Mouse (Mus musculus) cerebellum, adult 9-11 months (tissue): ENCODE measurements around the gene Mrfap1.

ENCODE experiments used
- DNase-seq: peaks from one replicate; pipeline ENCODE4 v3.0.0; 2022

The Mrfap1 gene

DNA sequence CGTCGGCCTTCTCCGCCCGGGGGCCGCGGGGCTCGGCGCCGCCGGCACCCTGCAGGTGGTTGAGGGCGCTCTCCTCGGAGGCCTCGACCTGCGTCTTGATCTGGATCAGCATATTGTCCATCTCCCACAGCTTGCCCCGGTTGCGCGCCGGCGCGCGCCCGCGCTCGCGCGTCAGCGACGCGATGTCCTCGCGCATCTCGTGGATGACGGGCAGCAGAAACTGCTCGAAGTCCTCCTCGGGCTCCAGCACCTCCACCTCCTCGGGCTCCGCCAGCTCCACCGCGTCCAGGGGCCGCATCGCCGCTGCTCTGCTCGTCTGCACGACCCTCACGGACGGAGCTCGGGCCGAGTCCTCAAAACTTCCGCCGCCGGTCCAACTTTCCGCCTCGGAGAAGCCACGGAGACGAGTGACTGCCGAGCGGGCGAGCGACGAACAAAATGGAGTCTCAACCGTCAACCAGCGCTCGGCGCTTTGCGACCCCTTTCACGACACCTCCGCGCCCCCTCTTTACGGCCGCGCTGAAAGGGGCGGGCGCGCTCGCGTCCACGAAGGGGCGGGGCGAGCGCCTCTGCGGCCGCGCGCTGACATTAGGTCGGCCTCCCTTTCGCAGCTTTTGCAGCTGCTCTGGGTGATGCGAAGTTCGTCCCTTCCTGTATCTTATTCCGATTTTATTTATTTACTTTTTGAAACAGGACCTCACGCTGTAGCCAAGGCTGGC, at the start of gene Mrfap1:
Gene Mrfap1, minus strand, starts transcription at position 477 of the 719 bp plus-strand sequence.
- DNase-seq, result peak; percentile 95

DNA sequence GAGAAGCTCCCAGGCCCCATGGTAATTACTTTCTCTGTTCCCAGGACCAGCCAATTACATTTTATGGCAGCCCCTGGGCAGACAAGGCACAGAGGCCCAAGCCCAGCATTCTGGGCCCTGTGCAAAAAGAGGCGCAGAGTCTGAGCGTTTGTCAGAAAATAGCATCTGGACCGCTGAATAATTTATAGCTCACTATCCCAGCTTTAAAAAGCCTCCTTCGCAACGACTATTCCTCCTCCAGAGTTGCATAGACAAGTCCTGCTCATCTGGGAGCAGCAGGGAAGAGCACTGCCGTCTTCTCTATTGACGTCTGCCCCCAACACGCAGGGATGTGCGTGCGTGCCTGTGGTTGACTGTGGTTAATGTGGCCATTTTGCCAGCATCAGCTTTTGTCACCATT, 47.9 kb upstream of the Mrfap1 start:
- DNase-seq, result no peak

DNA sequence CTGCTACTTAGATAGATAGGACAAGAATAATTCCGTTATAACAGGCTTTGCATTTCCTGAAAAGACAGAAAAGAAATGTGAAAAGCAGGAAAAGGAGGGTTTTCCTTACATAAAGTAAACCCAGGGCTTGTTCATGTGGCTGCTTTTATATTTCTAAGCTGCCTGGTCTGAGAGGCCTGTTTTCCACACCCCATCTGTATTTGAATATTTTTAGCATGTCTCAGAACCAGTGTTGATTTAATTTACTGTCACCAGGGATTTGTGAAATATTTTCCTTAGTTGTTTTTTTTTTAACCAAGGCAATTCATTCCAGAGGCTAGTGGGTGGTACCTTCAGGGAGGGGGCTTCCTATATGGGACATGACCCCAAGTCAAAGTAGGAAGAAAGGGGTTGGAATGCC, 45.1 kb upstream of the Mrfap1 start:
- no peak for DNase-seq

DNA sequence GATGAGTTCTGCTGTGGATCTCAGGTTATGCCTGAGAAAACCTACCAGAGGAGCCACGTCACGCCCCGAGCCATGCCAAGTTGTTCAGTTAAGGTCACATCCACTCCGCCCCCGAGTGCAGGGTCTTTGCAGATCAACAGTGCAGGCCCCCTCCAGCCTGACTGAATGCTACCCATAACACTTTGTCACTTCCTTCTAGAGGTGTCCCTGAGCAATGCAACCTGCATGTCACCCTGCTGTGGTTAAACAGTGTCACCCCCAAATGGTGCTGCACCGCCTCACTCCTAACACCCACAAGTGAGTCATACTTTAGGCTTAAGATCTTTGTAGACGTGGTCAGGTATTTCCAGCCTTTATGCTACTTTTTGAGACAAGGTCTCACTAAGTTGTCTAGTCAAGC, 43.5 kb upstream of the Mrfap1 start:
- no peak for DNase-seq

DNA sequence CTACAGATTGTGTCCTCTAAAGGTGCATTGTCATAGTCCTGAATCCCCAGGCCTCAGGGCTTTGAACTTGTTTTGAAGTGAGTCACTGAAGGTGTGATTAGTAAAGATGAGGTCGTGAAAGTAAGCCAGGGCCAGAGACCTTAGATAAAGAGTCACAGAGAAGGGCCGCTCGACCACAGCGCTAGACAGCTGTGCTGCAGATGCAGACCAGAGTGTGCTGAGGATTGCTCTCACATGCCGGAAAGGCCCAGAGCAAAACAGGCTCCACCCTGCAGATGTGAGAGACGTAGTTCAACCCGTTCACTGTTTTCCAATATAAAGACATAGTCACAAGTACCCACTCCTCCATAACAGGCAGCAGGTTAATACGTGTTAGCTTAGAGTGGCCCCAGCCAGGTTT, 43.0 kb upstream of the Mrfap1 start:
- no peak for DNase-seq

DNA sequence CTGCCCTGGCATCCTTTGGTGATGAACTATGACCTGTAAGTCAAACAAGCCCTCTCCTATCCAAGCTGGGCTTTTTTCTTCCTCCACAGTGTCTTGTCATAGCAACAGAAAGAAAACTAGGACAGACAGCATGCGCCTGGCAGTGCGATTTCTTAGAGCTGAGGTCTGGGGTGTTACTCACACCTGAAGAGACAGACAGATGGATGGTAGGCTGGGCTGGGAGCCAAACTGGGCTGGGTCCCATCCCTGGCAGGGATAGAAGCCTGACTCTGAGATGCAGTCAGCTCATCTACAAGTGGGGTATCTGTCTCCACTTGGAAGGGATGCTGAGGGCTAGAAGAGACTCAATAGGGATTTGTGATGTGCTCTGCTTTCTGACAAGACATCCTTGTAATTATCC, 42.5 kb upstream of the Mrfap1 start:
- DNase-seq, result peak; percentile 84

DNA sequence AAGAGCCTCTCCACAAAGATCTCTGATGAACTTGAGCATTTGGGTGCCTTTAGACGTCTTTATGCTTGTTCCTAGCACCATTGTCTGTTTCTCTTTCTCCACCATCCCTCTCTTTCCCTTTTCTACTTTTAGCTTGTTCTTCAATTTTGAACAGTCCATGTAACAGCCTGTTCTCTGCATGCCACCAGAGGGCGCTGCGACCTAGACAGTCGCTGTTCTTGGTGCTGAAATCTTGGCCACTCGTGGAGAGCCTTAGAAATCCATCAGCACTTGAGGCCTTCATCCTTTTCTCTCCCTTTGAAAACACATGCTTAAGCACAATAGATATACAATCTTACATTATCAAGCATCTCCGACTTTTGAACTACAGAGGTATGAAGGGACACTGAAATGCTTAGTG, 39.4 kb upstream of the Mrfap1 start:
- DNase-seq, result peak; percentile 82

DNA sequence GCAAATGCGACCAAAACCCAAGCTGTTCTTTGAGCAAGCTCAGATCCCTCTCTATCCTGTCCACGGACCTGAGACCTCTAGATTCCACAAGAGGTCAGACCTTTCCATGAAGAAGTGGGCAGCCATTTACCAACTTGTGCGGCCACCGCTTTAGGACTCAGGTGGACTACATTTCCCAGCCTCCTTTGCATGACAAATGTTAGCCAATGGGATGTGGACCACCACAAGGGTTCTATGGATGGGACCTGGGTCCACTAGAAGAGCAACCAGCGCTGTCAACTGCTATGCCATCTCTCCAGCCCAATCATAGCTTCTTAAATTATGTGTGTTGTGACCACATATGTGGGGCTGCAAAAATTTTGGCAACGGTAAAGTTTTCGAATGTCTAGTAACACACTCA, 34.7 kb upstream of the Mrfap1 start:
- peak; percentile 69 for DNase-seq

DNA sequence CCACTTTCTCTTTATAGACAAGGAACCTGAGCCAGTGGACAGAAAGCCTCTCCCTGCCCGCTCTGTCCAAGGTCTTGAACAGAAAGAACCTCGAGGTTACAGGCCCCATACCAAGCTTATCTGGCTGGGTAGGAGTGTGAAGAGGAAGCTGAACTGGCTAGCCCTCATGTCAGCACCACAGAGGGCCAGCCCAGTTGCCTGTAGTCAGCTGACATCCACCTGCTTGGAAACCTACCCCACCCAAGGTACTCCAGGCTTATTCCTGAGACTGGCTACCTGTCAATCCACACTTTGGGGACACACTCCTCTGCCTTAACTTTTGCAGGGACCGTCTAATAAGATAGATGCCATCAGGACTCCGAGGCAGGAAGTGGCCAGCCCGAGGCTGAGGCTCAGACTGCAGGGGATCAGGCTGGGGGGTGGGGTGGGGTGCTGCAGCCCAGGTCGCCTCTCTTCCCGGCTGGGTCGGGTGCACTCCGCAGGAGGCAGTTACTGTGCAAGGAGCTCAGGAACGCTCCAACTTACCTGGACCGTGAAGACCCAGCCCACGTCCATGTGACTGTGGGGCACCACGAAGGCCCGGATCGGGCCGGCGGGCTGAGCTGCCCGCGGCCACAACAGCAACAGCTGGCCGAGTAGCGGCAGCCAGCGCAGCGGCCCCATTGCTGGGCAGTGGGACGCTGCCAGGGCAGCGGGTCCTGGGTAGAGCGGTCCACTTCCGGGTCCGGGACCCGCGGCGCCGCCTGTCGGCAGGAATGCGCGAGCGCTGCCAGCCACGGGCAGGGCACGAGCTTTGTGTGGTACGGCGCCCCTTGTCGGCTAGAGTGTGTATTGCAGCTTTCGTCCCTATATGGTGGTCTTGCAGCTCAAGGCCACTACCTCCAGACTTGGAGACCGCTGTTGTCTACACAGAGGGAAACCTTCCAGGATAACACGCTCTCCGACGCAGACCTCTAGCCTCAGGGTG, 33.6 kb upstream of the Mrfap1 start, which contains the start of gene Man2b2:
Gene Man2b2, minus strand, starts transcription at position 741 of the 967 bp plus-strand sequence.
- DNase-seq, result peak; percentile 88

DNA sequence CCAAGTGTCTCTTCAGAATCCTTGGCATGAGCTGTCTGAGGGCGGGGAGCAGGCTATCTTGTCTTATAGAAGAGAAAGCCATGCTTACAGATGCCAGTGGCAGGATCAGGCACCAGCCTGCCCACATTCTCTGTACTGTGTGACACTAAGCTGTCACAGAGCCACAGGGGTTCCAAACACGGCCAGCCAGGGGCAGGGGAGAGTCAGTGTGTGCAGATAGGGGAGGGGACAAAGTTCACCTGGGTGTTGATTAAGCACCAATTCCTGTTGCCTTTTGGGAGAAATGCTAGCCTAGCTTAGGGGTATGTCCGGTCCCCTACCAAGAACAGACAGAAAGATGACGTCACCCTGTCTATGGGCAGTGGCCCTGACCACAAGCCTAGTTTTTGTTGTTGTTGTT, 32.5 kb upstream of the Mrfap1 start:
- DNase-seq, result no peak

DNA sequence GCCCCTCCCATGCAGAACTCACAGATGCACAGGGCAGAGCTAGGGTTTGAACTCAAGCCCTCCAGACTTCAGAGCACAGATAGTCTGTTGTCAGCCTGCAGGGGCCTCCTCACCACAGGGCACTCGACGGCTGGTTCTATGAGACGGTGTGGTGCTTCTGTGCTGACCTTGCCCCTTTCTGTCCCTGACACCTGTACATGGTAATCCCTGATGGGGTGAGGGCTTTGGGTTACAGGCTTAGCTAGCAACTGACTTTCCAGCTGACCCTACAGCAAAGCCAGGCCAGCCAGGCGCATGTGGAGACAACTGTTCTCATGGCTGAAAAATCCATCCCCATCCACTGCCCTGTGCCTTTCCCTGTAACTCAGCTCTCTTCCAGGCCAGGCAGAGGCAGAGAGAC, 26.3 kb upstream of the Mrfap1 start:
- DNase-seq, result no peak

DNA sequence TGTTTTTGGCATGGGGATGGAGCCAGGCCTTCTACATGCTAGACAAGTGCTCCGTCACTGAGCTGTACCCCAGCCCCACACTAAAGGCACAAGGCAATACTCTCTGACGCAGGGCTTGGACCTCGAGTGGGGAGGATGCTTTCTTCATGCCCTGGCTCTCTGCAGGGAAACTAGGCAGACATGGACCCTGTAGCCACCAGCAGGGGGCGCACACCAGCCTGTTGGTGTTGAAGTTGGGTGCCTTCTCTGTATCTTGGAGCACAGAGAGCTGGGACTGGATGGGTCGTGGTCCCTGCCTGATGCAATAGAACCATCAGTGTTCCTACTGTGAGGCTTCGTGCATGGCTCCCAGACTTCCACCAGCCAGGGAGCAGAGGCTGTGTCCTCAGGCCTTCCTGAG, 23.6 kb upstream of the Mrfap1 start:
- no peak for DNase-seq

DNA sequence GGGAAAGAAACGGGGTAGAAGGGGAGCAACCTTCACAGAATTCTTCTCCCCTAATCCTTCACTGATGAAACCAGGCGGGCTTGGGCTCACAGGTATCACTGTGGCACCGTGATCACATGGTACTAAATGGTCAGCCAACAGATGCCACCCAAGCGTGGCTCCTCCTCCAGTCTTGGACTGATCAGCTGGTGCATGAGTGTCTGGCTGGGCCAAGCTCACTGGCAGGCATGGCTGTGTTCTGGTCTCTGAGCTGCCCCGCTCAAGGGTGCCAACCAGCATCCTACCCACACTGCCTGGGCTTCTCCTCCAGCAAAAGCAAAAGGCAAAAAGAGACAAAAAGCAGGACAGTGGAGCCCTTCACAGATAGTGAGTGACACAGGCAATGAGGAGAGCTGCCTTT, 23.2 kb upstream of the Mrfap1 start:
- DNase-seq, result no peak

DNA sequence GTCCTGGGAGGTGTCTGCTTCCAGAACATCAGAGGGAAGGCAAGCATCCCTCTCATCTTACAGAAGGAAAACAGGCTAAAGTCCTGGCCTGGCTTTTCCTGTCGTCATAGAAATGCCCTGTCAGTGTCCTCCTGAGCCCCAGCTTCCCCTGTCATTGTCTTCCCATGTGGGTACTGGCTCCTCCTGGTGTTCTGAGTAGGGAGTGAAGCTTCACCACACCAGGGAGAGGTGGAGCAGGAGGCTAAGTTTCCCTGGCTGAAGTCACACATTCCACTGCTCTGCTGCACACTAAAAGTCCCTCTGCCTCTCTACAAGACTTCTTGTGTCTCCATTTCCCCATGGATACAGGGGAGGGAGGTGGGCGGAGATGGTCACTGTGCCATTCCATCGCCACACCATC, 21.2 kb upstream of the Mrfap1 start:
- no peak for DNase-seq

DNA sequence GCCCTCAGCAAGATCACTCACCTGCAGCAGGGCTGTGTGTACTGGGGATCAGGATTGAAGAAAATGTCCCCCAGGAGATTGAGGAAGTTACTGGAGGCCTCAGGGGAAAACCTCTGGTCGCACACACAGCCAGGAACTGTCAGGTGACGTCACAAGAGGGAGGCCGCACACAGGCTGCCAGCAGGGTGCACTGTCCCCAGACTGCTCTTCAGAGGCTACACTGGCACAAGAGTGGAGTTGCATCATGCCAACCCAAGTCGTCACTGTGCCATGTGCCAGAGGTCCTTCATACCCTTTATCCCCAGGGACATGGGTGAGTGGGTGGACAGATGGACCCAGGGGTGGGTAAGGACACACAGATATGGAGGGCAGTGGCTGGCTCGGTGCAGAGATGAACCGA, 18.0 kb upstream of the Mrfap1 start:
- no peak for DNase-seq

DNA sequence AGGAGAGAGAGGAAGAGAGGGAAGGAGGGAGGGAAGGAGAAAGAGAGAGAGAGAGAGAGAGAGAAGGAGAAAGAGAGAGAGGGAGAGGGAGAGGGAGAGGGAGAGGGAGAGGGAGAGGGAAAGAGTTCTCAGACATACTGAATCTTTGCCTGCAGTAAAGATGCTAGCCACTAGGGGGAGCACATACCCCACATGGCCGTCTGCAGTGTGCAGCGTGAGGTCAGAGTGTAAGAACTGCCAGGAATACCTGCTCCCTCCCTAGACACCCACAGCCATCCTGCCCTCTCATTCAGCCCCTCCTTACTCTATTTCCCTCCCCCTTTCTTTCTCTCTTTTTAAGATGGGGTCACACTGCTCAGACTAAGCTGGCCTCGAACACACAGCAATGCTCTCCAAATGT, 14.8 kb upstream of the Mrfap1 start:
- DNase-seq, result peak; percentile 69

DNA sequence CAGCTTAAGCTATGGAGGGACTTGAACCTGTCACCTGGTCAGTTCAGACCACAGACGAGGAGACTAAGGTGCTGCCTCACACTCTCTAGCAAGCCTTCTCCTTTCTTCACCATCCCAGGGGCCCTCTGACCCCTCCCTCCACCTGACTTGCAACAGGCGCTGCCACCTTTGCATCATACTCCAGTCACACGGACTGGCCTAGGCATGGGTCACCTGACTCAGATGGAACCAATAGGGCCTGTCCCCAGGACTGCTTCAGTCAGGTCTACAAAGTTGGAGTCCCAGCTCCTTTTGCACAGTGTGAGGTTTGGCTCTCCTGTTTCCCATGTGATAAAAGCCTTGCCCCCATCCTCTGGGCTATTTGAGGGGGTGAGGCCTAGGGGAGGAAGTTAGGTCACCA, 14.1 kb upstream of the Mrfap1 start:
- DNase-seq, result no peak

DNA sequence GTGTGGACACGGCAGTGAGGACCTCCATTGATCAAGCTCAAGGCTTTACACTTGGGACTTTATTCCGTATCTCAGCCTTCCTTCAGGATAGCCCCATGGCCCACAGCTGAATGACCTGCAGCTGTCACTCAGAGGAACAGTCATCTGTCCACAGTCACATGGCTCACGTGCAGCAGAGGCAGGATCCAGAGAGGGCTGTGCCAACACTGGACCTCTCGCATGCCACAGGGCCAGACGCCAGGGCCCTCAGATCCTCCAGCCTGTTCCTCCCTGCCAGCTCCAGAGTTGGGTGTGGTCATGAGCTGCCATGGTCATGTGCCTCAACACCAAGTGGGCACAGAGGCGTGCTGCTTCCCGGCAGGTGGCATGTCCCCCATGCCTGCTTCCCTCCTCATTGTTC, 12.6 kb upstream of the Mrfap1 start:
- no peak for DNase-seq

DNA sequence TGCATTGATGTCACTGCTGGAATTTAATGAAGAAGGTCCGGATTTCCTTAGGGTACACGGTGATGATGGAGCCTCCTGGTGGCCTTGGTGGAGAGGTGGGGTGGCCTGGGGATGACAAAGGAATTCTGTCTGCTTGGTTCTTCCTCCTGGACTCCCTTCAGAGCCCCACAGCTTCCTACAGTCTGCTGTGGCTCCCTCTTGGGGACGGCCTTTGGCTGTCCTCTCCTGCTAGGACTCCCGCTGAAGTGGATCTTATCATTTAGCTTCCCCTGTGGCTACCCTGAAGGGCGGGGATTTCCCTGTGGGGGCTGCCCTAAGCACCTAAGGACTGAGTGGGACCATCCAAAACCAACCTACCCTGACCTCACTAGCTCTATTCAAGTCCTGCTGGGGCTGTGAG, 10.5 kb upstream of the Mrfap1 start:
- DNase-seq, result no peak

DNA sequence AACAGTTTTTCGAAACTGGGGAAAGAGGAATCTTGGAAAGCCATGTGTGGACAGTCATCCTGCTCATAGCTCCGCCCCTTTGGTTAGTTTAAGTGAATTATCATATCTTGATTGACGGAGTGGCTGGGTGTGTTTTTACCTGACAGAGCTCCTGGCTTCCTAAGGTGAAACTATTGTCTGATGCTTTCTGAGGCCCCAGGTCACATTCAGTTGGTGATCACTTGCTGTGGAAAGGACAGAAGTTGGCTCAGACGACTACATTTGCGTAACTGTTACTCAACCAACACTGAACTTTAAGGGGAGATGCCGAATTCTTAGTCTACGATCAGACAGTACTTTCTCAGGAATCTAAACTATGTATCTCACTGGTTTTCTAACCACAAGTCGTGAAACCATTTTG, 719 bp upstream of the Mrfap1 start:
- DNase-seq, result no peak

DNA sequence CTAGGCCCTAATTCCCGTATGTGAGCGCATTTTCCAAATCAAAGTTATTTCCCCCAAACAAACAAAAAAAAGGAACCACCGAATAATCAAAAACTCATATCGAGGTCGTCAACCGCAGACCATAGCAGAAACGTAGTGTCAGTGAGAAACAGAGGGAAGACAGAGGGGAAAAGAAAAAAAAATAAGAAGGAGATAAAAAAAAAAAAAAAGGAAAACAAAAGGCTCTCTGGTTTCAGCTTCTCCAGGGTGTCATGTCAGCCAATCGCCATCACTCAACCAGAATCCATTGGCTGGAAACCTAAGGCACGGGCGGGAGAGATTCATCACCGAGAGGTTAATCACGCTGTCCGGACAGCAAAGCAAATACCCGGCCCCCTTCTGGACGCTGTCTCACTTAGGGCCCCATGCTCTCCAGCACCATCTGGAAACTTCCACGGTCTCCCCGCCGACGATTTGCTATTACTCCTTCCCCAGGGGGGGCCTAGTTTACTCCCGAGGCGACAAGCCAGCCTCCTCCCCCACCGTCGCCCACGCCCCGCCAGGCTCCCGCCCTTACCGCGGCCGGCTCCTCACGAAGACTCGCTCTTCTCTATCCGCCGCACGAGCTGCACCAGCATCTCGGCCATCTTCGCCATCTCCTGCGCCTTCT, 801 bp downstream of the Mrfap1 start:
- peak; percentile 81 for DNase-seq

DNA sequence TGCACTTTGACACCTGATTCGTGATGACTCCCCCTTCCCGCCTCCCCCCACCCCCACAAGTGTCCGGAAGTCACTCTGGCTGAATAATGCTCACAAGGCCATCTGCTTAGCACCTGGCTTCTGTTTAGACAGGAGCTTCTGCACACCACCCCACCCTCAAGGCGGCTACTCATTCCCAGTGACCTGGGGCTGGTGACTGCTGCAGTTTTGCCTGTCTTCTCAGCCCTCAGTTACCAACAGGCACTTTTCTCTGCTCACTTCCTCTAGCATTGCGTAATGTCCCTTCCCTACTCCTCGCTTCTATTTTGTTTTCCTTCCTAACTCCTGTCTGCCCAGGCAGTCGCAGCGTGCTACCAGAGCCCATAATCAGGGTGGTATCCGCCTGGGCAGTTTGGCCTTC, 4.7 kb downstream of the Mrfap1 start:
- DNase-seq, result no peak

DNA sequence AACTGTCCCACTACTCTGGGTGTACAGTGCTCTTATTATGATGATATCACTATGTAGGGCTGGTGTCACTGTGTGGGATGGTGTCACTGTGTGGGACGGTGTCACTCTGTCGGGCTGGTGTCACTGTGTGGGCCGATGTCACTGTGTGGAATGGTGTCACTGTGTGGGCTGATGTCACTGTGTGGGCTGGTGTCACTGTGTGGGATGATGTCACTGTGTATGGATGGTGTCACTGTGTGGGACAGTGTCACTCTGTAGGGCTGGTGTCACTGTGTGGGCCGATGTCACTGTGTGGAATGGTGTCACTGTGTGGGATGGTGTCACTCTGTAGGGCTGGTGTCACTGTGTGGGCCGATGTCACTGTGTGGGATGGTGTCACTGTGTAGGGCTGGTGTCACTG, 10.5 kb downstream of the Mrfap1 start:
- DNase-seq, result no peak

DNA sequence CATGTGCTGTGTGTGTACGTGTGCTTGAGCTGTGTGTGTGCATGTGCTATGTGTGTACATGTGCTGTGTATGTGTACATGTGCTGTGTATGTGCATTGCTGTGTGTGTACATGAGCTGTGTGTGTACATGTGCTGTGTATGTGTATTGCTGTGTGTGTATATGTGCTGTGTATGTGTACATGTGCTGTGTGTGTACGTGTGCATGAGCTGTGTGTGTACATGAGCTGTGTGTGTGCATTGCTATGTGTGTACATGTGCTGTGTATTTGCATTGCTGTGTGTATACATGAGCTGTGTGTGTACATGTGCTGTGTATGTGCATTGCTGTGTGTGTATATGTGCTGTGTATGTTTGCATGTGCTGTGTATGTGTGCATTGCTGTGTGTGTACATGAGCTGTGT, 17.1 kb downstream of the Mrfap1 start:
- DNase-seq, result no peak
